Comparison of ENCODE assay signal across 19 mouse cellular contexts in the genomic region with DNA sequence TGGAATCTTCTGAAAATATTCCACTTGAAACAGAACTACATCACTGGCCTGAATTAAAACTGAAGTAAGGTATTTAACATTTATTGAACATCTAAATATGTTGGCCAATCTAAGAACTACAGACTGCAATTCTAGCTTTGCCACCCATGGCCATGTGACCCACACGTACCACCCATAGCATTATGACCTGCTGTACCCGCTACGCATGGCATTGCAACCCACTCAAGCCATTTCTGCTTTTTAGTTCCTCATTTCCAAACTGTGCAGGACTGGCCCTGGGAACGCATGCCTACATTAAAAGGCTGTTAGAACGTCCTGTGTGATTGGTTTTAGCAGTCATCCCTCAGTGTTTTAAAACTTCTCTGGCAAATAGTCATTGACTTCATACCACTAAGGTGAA. TPM values are rescaled to one million over a fixed set of nuclear protein-coding genes. Genes with fewer than 3 reads are reported as not detected.
DNase-seq lines count a peak whose midpoint lies in the region; ATAC-seq lines count a peak whose summit lies in the region.
"Had no signal": no experiment of that assay in that cellular context is flagged by ENCODE, and none has a peak within 500 bp of the region (broad histone marks: within the 10 kb centered on the region; RNA-seq: fewer than 3 reads in every experiment).

No protein-coding gene starts in this region.

- DNase-seq in lung, adult 18-20 months, result peak; percentile 24 to 38
- no peak for DNase-seq in lung, postnatal 14 days
- DNase-seq in MEL-GATA-1-ER (ENCODE audit: extremely low read depth, low read depth), result peak; percentile 28
- no peak for DNase-seq in kidney, postnatal 36 days
- DNase-seq in adipocyte (ENCODE audit: low spot score), result no peak
- DNase-seq: adrenal gland, adult 2 months; cerebellum, adult 2 months; gastrocnemius, postnatal 10 days; heart, postnatal 14 days; liver, embryonic 13.5 days; right cerebral cortex, postnatal 25 days; thymus, adult 18-20 months had no signal

- peak; percentile 94 for ATAC-seq in granulocyte monocyte progenitor cell, adult 5-6 weeks (replicated peaks; ENCODE audit: poor library complexity, severe bottlenecking)
- peak; percentile 92 for ATAC-seq in neutrophil, adult 5-6 weeks (ENCODE audit: extremely low read depth, insufficient number of reproducible peaks, low FRiP score, poor library complexity, severe bottlenecking)
- ATAC-seq: CD4-positive, CD25-positive, alpha-beta regulatory T cell, adult 4 months; intestine, embryonic 16.5 days; midbrain, embryonic 16.5 days had no signal

RNA-seq across cellular contexts. Expression of a gene that starts 32.6 kb away (rescaled TPM):
- 2.2 TPM in 1 of 2 replicates, not detected in the other for total RNA-seq in granulocyte monocyte progenitor cell, adult 5-6 weeks (2014; fragmentation: Nextera tagmentation)
- total RNA-seq in granulocyte monocyte progenitor cell, adult 5-6 weeks (2017), result 0.26 TPM in 1 of 2 replicates, not detected in the other
- total RNA-seq in neutrophil, adult 5-6 weeks (2017), result 2.1 and 2.5 TPM in 2 replicates
- total RNA-seq: G1E; gastrocnemius, postnatal 10 days; left cerebral cortex, postnatal 36 days had no signal

RNA-seq across cellular contexts. Expression of a gene that starts 55.6 kb away (rescaled TPM):
- total RNA-seq in granulocyte monocyte progenitor cell, adult 5-6 weeks (2014; fragmentation: Nextera tagmentation), result 144 and 145 TPM in 2 replicates
- total RNA-seq in granulocyte monocyte progenitor cell, adult 5-6 weeks (2017), result 180 and 240 TPM in 2 replicates
- 51.7 and 57.6 TPM in 2 replicates for total RNA-seq in neutrophil, adult 5-6 weeks (2017)

Comparison
In these comparisons a context has a peak if more than half of its experiments do, and no peak if none do; other contexts are left out.
1. DNase-seq: peak in lung, adult 18-20 months (2 of 2) and MEL-GATA-1-ER (single experiment); none in lung, postnatal 14 days (single experiment), kidney, postnatal 36 days (0 of 2) and adipocyte (single experiment).